Mouse (Mus musculus) heart, postnatal 25 days (tissue): Measurements from ENCODE around the gene Gm21488. TPM values are rescaled to one million over a fixed set of nuclear protein-coding genes. Genes with fewer than 3 reads are reported as not detected.
"Not testable (repeated sequence)": the region's sequence is repeated elsewhere in the genome, so short reads cannot be mapped to it uniquely, and the experiment has no call there.

Experiments
- DNase-seq: peaks from one replicate; pipeline ENCODE4 v3.0.0; 2022; ENCODE audit warnings: low spot score
- intact Hi-C: fragments of 180-260 bp; cut with DNase I; formaldehyde crosslinking; loops from one replicate; pipeline ENCODE4 v1.15.1; 2025
- total RNA-seq, 2 experiments: library from RNA; stranded (reverse); gene quantifications; 2 replicates each; pipeline ENCODE4 v1.2.3; 2021

Gene Gm21488
- not detected for total RNA-seq

DNA sequence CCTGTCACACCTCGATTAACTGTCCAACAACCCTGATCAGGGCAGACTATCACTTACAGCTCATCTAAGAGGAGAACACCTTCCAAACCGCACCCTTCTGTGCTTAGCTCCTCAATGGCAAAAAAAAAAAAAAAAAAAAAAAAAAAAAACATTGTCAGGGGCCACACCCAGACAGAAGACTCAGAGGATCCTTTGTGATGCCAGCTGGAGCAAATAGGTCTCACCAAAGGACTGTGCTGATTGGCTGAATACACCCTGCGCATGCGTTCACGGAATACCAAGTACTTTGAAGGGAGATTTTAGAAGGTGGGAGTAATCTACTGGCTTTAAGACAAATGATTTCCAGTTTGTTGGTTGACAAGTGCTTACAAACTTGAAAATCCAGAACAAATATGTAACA lies at the start of gene Gm21488:
Gene Gm21488, minus strand, starts transcription at position 101 of the 400 bp plus-strand sequence.
- DNase-seq, intact Hi-C loops: not testable (repeated sequence)
